Mouse (Mus musculus) left cerebral cortex, adult 8-10 months (tissue): ENCODE results near the gene Ampd1. TPM values are rescaled to one million over a fixed set of nuclear protein-coding genes. Genes with fewer than 3 reads are reported as not detected.

ENCODE experiments used
- DNase-seq, 2 experiments: peaks; one replicate each; pipeline ENCODE4 v3.0.0; 2022; ENCODE audit warnings: low spot score in 2 of 2
- total RNA-seq, 4 experiments: library from RNA; stranded (reverse); gene quantifications; 2 replicates each; pipeline ENCODE4 v1.2.4; 2022

Ampd1 gene
- under 1 TPM in 2 of 4 experiments, not detected in 2; 0.23 to 0.54 TPM for total RNA-seq

- no peak for DNase-seq
Observed at GRCm38 (mm10) chr3:103073771-103074170, at the start of gene Ampd1. TSS of gene Ampd1 (plus strand) at chr3:103074014.

DNA sequence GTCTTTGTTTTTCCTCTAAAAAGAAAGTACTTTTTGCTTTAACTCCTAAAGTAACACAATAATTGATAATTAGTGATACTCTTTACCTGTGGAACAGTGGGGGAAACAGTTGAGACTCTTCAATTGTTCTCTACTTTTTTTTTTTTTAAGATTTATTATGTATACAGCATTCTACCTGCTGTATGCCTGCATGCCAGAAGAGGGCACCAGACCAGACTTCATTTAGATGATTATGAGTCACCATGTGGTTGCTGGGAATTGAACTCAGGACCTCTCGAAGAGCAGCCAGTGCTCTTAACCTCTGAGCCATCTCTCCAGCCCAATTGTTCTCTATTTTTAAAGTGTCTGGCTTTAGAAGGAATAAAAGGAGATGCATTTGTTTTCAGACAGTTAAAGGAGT is 47.6 kb upstream of the Ampd1 start:
- no peak for DNase-seq

- no peak for DNase-seq
Observed at GRCm38 (mm10) chr3:103040285-103040684, 33.5 kb upstream of the Ampd1 start.

- no peak for DNase-seq
Observed at GRCm38 (mm10) chr3:103040861-103041379, 32.9 kb upstream of the Ampd1 start.

DNA sequence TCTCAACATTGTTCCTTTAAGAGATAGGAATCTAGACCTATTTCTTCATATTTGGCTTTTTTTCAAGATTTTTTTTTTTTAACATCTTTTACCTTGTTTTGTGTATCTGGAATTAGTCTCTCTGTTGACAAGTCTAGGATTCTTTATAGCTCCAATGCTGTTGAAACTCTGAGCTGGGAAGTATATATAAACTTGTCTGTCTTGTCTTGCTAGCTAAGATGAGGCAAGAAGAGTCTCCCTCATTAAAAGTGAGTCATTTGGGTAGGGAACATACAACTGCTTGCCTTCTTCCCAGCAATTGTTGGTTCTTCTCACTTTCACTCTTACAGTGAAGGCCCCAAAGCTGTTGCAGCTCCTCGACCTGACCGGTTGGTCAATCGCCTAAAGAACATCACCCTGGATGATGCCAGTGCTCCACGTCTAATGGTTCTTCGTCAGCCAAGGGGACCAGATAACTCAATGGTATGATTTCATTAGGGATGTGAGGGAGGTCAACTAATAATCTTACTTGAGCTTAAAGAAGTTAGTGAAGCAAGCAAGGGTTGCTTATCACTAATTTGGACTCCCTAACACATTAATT is 17.7 kb upstream of the Ampd1 start:
- DNase-seq = no peak

GRCm38 (mm10) chr3:103057752-103058151 is 16.1 kb upstream of the Ampd1 start:
- DNase-seq = no peak

- DNase-seq = peak; percentile 82 to 88
Observed at GRCm38 (mm10) chr3:103058207-103059157, 15.3 kb upstream of the Ampd1 start, which contains the start of gene Nras. TSS of gene Nras (plus strand) at chr3:103058285.

- no peak for DNase-seq
Observed at GRCm38 (mm10) chr3:103066927-103067326, 6.9 kb upstream of the Ampd1 start.

DNA sequence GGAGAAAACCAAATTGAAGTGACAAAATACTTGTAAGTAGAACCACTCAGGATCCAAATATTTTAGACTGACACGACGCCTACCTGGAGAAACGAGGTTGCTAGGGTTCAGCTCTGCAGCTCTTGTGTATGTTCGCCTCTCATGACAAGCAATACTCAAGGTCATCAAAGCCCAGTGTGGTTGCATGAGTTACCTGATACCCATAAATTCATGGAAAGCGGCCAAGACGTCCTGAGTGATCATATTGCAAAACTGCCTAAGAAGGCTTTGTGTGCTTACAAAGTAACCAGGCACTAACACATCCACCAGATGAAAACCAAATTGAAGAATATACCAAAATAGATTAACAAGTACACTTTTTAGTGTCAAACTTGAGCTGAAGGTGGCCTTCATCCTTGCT is 4.8 kb upstream of the Ampd1 start:
- DNase-seq = no peak

- DNase-seq = no peak
Observed at GRCm38 (mm10) chr3:103075871-103076270, 2.1 kb downstream of the Ampd1 start.

DNA sequence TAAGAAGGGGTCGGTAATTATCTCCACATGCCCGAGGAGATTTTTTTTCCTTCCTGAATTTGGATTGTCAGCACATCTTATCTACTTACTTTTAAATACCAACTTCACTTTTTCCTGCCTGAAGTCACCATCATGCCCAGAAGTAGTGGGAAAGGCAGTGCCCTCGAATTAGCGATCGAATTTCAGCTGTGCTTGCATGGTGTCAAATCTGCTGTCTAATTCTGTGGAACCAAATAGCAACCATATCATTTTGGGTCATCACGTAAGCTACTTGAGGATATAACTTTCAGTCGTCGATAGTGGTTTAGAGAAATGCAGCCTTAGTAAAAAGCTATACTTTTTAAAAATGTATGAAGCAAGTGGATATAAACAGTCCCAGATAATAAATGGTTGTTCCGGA is 2.7 kb downstream of the Ampd1 start:
- no peak for DNase-seq

DNA sequence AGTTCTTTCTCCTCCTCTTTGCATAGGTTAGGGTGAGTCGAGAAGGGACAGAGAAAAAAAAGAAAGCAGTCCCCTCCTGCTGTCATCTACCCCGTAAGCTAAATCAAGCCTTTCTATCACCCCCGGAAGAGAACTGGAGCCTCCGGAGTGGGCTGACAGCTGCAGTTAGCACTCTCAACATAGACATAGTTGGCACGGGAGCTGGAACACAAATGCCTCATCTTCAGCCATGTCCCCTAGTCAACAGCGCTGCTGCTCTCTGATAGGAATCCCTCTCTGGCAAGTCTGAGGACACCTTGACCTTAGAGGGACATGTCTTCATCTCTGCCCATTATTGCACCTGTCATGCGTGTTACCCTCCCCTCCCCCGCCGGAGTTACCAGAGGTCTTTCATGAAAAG is 5.5 kb downstream of the Ampd1 start:
- no peak for DNase-seq

DNA sequence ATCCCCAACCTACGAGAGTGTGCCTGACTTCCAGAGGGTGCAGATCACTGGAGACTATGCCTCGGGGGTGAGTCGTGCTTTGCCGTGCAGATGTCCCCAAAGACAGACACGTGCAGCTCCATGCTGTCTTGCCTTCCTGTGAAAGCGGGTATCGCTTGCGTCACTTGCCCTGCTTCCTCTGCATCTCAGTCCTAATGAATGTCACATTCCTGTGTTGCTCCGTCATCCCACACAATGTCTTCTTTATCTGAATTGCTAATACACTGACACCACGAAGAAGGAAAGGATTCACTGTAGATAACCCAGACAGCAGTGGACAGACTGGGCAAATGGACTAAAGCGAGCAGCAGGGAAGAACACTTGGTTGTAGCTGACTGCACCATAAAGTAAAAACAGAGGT is 7.2 kb downstream of the Ampd1 start:
- no peak for DNase-seq

DNA sequence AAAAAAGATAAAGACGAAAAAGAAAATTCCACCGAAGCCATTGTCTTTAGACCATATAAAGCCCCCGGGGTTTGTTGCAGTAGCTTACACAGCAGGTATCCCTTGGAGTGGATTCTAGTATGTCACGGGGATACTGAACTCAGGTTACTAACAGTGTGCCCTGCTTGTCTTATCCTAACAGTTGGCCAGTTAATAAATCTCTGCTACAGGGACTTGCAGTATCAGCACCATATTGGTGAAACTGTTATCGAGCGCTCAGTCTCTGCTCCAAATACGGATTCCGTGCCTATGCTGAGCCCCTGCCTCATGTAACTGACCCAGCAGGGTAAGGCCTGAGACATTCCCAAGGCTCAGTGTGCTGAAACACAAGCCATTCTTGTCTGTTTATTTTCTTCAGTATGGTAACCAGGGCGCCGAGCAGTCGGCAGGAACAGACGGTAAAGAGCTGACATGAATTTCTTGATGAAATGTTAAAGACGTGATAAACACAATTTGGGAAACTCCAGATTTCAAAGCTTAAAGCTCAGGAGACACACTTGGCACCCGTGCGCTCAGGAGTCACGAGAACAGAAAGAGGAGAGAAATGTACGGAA is 8.1 kb downstream of the Ampd1 start:
- no peak for DNase-seq

GRCm38 (mm10) chr3:103082761-103083160 is 8.9 kb downstream of the Ampd1 start:
- no peak for DNase-seq

DNA sequence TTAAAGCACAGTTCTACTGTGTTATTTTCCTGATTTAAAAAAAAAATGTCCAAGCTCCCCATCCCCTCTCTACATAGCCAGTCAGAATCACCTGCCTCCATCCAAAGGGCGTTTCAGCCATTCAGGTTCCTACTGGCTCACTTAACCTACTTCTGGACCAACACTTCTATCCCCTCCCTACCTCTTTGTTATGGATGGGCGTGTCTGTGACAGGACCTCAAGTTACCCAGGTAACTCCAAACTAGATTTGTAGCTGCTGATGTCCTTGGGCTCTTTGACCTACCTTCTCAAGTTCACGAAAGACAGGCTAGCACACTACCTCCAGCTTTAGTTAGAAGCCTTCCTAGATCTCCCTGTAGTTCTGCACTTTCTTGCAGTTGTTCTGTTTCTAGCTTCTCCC is 12.2 kb downstream of the Ampd1 start:
- DNase-seq = no peak

GRCm38 (mm10) chr3:103091753-103092152 is 17.9 kb downstream of the Ampd1 start:
- no peak for DNase-seq

DNA sequence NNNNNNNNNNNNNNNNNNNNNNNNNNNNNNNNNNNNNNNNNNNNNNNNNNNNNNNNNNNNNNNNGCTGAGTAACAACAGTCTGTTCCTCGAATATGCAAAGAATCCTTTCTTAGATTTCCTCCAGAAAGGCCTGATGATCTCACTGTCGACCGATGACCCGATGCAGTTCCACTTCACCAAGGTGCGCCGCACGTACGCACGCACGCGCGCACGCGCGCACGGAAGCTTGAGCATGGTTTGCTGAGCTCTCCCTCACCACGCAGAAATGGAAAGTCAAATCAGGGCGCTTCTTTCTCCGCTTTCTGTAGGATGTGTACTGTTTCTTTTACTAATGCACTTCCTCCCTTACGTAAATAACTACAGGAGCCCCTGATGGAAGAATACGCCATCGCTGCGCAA is 24.8 kb downstream of the Ampd1 start:
- no peak for DNase-seq

- DNase-seq = no peak
Observed at GRCm38 (mm10) chr3:103099667-103100066, 25.9 kb downstream of the Ampd1 start.

GRCm38 (mm10) chr3:103100735-103101134 is 26.9 kb downstream of the Ampd1 start:
- DNase-seq = no peak

GRCm38 (mm10) chr3:103101194-103101593 is 27.4 kb downstream of the Ampd1 start:
- DNase-seq = no peak

- DNase-seq = no peak
Observed at GRCm38 (mm10) chr3:103101909-103102308, 28.1 kb downstream of the Ampd1 start.
